Mouse (Mus musculus) heart, adult 11 months (tissue): ENCODE results near the gene F10.
"Not testable (repeated sequence)": the region's sequence is repeated elsewhere in the genome, so short reads cannot be mapped to it uniquely, and the experiment has no call there.

ENCODE experiments used
- DNase-seq: peaks from one replicate; pipeline ENCODE4 v3.0.0; 2022

Gene F10

DNA sequence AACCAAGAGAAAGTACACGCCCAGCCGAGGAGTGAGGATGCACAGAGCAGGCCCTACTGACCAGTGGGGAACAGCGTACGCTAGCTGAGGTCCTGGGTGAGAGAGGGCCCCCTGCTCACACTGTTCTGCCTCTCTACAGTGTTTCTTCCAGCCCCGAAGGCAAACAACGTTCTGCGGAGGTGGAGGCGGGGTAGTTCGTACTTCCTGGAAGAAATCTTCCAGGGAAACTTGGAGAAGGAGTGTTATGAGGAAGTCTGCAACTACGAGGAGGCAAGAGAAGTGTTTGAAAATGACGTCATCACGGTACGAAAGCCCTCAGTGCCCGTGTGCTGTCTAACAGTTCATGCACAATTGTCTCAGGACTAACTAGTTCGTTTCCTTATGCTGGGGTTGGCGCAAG is 26.0 kb downstream of the F10 start:
- DNase-seq = no peak

DNA sequence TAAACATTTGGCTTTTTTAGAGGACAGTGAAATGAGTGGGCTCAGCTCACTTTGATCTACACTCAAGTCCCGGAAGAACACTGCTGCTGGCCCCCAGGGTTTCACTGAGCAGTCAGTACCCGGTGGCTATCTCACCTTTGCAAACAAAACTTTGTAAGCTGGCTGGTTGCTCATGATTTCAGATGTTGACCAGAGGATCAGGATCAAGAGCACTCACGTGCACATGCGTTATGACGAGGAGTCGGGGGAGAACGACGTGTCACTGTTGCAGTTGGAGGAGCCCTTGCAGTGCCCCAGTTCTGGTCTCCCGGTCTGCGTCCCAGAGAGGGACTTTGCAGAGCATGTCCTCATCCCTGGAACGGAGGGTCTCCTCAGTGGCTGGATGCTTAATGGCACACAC is 36.1 kb downstream of the F10 start:
- DNase-seq = no peak

GRCm38 (mm10) chr8:13075044-13075443 is 37.9 kb downstream of the F10 start:
- DNase-seq = peak; percentile 36

DNA sequence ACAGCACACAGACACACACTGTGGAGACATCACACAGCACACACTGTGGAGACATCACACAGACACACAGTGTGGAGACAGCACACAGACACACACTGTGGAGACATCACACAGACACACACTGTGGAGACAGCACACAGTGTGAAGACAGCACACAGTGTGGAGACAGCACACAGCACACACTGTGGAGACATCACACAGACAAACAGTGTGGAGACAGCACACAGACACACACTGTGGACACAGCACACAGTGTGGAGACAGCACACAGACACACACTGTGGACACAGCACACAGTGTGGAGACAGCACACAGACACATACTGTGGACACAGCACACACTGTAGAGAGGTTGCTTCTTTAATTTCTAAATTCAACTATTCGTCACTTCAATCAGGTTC is 38.5 kb downstream of the F10 start:
- DNase-seq = not testable (repeated sequence)

GRCm38 (mm10) chr8:13077542-13077941 is 40.4 kb downstream of the F10 start:
- no peak for DNase-seq

DNA sequence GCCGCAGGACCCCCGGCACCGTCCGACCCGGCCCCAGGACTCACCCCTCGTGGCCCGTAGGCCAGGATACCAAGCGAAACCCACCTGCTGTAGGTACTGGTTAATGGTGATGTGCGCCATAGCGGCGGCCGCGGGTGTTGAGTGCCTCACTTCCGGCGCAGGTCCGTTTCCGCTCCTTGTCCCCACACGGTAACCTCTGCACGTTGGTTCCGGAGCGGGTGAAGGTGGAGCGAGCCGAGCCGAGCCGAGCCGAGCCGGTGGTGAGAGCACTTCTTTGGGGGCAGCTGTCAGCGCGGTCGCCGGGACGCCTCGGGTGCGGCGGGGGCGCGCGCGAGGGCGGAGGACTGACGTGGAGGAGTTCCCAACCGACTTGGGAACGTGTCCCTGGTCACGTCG is 67.6 kb downstream of the F10 start:
- peak; percentile 98 for DNase-seq

DNA sequence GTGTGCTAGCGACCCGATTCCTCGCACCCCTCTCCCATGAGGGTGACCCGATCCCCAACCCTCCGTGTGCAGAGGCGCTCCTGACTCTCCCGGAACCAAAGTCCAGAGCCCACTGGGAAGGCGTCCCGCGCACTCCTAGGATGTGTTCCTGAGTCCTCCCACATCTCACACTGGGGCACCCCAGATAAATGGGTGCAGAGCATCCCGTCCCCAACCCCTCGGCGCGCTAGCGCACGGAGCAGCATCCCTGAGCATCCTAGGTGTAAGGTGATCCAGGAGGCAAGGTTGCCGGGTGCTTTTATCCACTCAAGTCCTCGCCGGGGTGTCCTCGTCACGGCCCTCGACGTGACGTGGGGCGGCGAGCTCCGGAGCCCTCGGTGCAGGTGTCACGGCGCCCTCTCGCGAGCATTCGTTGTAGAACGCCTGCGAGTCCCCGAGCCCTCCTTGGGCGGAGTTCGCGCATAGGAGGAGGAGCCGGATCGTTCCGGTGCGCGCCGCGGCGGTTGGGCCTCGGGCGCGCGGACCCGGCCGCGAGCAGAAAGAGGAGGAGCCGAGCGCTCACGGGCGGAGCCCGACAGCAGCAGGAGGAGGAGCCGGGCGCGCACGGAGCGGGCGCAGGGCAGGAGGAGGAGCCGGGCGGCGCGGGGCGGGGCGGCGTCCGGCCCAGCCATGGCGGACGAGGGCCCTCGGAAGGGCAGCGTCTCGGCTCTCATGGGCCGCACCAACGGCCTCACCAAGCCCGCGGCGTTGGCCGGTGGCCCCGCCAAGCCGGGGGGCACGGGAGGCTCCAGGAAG is 68.2 kb downstream of the F10 start, which contains the start of the genes Pcid2 and Cul4a:
Gene Pcid2, minus strand, starts transcription at position 373 of the 795 bp plus-strand sequence.
Gene Cul4a, plus strand, starts transcription at position 535 of the 795 bp plus-strand sequence.
- peak; percentile 100 for DNase-seq

DNA sequence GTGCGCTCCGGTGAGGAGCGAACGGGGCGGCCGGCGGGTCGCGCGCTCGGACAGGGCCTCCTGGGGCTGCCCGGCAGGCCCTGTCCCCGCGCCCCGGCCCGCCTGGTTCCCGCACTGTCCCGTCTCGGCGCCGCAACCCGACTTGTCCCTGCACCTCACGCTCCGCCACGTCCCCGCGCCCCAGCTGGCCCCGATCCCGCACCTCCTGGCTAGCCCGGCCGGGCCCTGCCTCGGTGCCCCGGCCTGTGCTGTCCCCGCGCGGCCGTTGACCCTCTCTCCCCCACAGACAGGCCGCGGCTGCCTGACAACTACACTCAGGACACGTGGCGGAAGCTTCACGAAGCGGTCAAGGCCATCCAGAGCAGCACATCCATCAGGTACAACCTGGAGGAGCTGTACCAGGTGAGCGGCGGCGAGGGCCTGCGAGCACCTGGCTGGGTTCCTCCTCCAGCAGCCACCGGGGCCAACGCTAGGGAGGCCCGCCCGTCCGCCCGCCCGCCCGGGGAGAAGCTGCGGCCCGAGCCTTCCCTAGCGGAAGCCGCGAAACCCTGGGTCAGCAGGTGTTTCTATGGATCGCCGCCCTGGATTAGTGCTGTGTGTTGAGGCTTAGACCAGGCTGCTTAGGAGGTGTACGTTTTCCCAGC is 68.9 kb downstream of the F10 start:
- no peak for DNase-seq
